Mouse (Mus musculus) spleen, adult 2 months (tissue): ENCODE results near the gene Sntb2.

ENCODE experiments used
- CTCF ChIP-seq: fragments of 200-500 bp; IDR thresholded peaks from 2 replicates; pipeline ENCODE4 v1.5.1; 2011; ENCODE audit warnings: mild to moderate bottlenecking, inconsistent platforms; ENCODE audit not compliant: insufficient read depth, insufficient read length, insufficient replicate concordance; ENCODE audit errors: extremely low read depth
- POLR2A ChIP-seq: fragments of 200-500 bp; IDR thresholded peaks from 2 replicates; pipeline ENCODE4 v1.6.1; 2011; ENCODE audit warnings: low read depth, low read length, inconsistent platforms

- no peak for TF ChIP-seq POLR2A
- no peak for TF ChIP-seq CTCF
These were observed 438 bp downstream of the Sntb2 start for GRCm38 (mm10) chr8:106935899-106936477.
